Mouse (Mus musculus): ENCODE measurements at regions not wholly inside any gene's neighbourhood (a gene's known extent, or its start where the extent isn't known, plus 50 kb on each side); places are given as distances from the start of the nearest gene placed in this dataset.

- TF ChIP-seq GATA1 (IDR thresholded peaks at IDR 0.05; ENCODE audit: borderline replicate concordance, low read length) (no peak), FLI1 (IDR thresholded peaks at IDR 0.05; ENCODE audit: low read length) (no peak)
Observed at GRCm38 (mm10) chr1:137254634-137255033, 294.4 kb upstream of the Nr5a2 start.
